Comparison of ENCODE assay signal across 11 mouse cellular contexts in genomic region chr15:6883816-6884215, GRCm38 (mm10). TPM values are rescaled to one million over a fixed set of nuclear protein-coding genes. Genes with fewer than 3 reads are reported as not detected.
A peak's percentile ranks its signal among the peaks of the same experiment; 100 is the strongest.
DNase-seq lines count a peak whose midpoint lies in the region; ATAC-seq and TF ChIP-seq lines count a peak whose summit lies in the region.
"Had no signal": no experiment of that assay in that cellular context is flagged by ENCODE, and none has a peak within 500 bp of the region (broad histone marks: within the 10 kb centered on the region; RNA-seq: fewer than 3 reads in every experiment).

No protein-coding gene starts in this region.

- WGBS in hindbrain, embryonic 14.5 days: 60% methylated on average over 5 of the region's 5 CpGs
- WGBS in hindbrain, embryonic 12.5 days: 54% methylated on average over 5 of the region's 5 CpGs
- 44% methylated on average over 5 of the region's 5 CpGs for WGBS in embryonic facial prominence, embryonic 11.5 days

- no peaks in the 10 kb centered on the region for H3K4me1 ChIP-seq in hindbrain, embryonic 14.5 days (replicated peaks; ENCODE audit: control insufficient read depth, insufficient read depth, low read length)
- H3K4me1 ChIP-seq in hindbrain, embryonic 12.5 days: no peaks in the 10 kb centered on the region
- H3K4me1 ChIP-seq in CH12.LX (ENCODE audit: control insufficient read depth in 1 of 2, insufficient read depth in 2 of 2): peaks cover 0 to 5% of the 10 kb centered on the region in 2 experiments; a peak in 2 of 4 replicates
- no peaks in the 10 kb centered on the region for H3K4me1 ChIP-seq in embryonic facial prominence, embryonic 11.5 days (ENCODE audit: control insufficient read depth, insufficient read depth, low read length)
- H3K4me1 ChIP-seq: embryonic facial prominence, embryonic 12.5 days; limb, embryonic 15.5 days had no signal

- H3K9me3 ChIP-seq in hindbrain, embryonic 14.5 days (ENCODE audit: control insufficient read depth, low read length): no peaks in the 10 kb centered on the region
- H3K9me3 ChIP-seq in hindbrain, embryonic 12.5 days (replicated peaks): no peaks in the 10 kb centered on the region
- H3K9me3 ChIP-seq in CH12.LX (replicated peaks; ENCODE audit: low read length): no peaks in the 10 kb centered on the region
- no peaks in the 10 kb centered on the region for H3K9me3 ChIP-seq in embryonic facial prominence, embryonic 11.5 days (replicated peaks; ENCODE audit: control insufficient read depth, low read length)
- H3K9me3 ChIP-seq: embryonic facial prominence, embryonic 12.5 days; limb, embryonic 15.5 days; stomach, embryonic 15.5 days had no signal

- H3K4me2 ChIP-seq in hindbrain, embryonic 14.5 days (replicated peaks): no peak overlapping the region
- H3K4me2 ChIP-seq in hindbrain, embryonic 12.5 days (replicated peaks): no peak overlapping the region
- H3K4me2 ChIP-seq in CH12.LX (ENCODE audit: insufficient read depth, low read depth, poor library complexity, severe bottlenecking): no peak overlapping the region
- no peak overlapping the region for H3K4me2 ChIP-seq in embryonic facial prominence, embryonic 11.5 days (ENCODE audit: low read depth, low read length)
- H3K4me2 ChIP-seq: embryonic facial prominence, embryonic 12.5 days; limb, embryonic 15.5 days; stomach, embryonic 15.5 days had no signal

- no peaks in the 10 kb centered on the region for H3K36me3 ChIP-seq in hindbrain, embryonic 14.5 days (replicated peaks; ENCODE audit: control insufficient read depth, insufficient read depth)
- no peaks in the 10 kb centered on the region for H3K36me3 ChIP-seq in hindbrain, embryonic 12.5 days
- no peaks in the 10 kb centered on the region for H3K36me3 ChIP-seq in CH12.LX (replicated peaks in 1 of 2; ENCODE audit: control insufficient read depth in 1 of 2, insufficient read depth in 1 of 2, low read length in 1 of 2)
- no peaks in the 10 kb centered on the region for H3K36me3 ChIP-seq in embryonic facial prominence, embryonic 11.5 days (replicated peaks; ENCODE audit: control insufficient read depth, insufficient read depth, low read depth, low read length)
- H3K36me3 ChIP-seq: embryonic facial prominence, embryonic 12.5 days; limb, embryonic 15.5 days; stomach, embryonic 15.5 days had no signal

- H3K27me3 ChIP-seq in hindbrain, embryonic 14.5 days (ENCODE audit: control insufficient read depth, insufficient read depth, low read length): no peaks in the 10 kb centered on the region
- H3K27me3 ChIP-seq in hindbrain, embryonic 12.5 days: no peaks in the 10 kb centered on the region
- H3K27me3 ChIP-seq in CH12.LX (replicated peaks): peaks cover 5% of the 10 kb centered on the region
- no peaks in the 10 kb centered on the region for H3K27me3 ChIP-seq in embryonic facial prominence, embryonic 11.5 days (ENCODE audit: control insufficient read depth, insufficient read depth, low read length)
- H3K27me3 ChIP-seq: embryonic facial prominence, embryonic 12.5 days; limb, embryonic 15.5 days; stomach, embryonic 15.5 days had no signal

- H3K27ac ChIP-seq in hindbrain, embryonic 14.5 days: no peak overlapping the region
- no peak overlapping the region for H3K27ac ChIP-seq in hindbrain, embryonic 12.5 days
- no peak overlapping the region for H3K27ac ChIP-seq in CH12.LX (ENCODE audit: insufficient read depth, low read depth)
- no peak overlapping the region for H3K27ac ChIP-seq in embryonic facial prominence, embryonic 11.5 days (replicated peaks; ENCODE audit: low read depth, low read length)
- H3K27ac ChIP-seq: embryonic facial prominence, embryonic 12.5 days; limb, embryonic 15.5 days; stomach, embryonic 15.5 days had no signal

- no peak overlapping the region for H3K4me3 ChIP-seq in hindbrain, embryonic 14.5 days (replicated peaks; ENCODE audit: low read length)
- H3K4me3 ChIP-seq in hindbrain, embryonic 12.5 days: no peak overlapping the region
- no peak overlapping the region for H3K4me3 ChIP-seq in CH12.LX (replicated peaks in 1 of 3; ENCODE audit: low read depth in 2 of 3, low read length in 2 of 3, poor library complexity in 1 of 3)
- H3K4me3 ChIP-seq in embryonic facial prominence, embryonic 11.5 days (ENCODE audit: low read depth, low read length): no peak overlapping the region
- H3K4me3 ChIP-seq: embryonic facial prominence, embryonic 12.5 days; limb, embryonic 15.5 days; stomach, embryonic 15.5 days had no signal

- TF ChIP-seq RAD21 in CH12.LX (IDR thresholded peaks at IDR 0.05; ENCODE audit: low read depth, low read length): peak; percentile 56

- in situ Hi-C loops in CH12.LX (cut with MboI; ENCODE audit: low pct_ligation_motif_present, low pct_unique_long_range_greater_than_20kb, low sequenced_read_pairs): no loop called here

- ATAC-seq in hindbrain, embryonic 14.5 days (ENCODE audit: low FRiP score): no peak
- ATAC-seq in hindbrain, embryonic 12.5 days (ENCODE audit: low FRiP score): no peak
- no peak for ATAC-seq in embryonic facial prominence, embryonic 11.5 days (replicated peaks; ENCODE audit: insufficient number of reproducible peaks, low FRiP score, low TSS enrichment, low read depth)
- ATAC-seq in megakaryocyte-erythroid progenitor cell, adult 5-6 weeks (replicated peaks; ENCODE audit: low FRiP score, low TSS enrichment, poor library complexity, severe bottlenecking): peak; percentile 57

- TF ChIP-seq EP300 in CH12.LX (IDR thresholded peaks at IDR 0.05; ENCODE audit: low read length): no peak

- dilution Hi-C loops in CH12.LX (cut with MboI; ENCODE audit: extremely low pct_ligation_motif_present, extremely low pct_unique_long_range_greater_than_20kb, low sequenced_read_pairs): no loop called here

- TF ChIP-seq POLR2A in CH12.LX (IDR thresholded peaks at IDR 0.05; ENCODE audit: low read depth, low read length): no peak

- DNase-seq in hindbrain, embryonic 14.5 days (ENCODE audit: low spot score): peak; percentile 53
- DNase-seq in CH12.LX (ENCODE audit: extremely low read depth): peak; percentile 50
- DNase-seq in adrenal gland, postnatal 36 days: peak; percentile 71 to 82
- peak; percentile 73 for DNase-seq in embryonic facial prominence, embryonic 11.5 days (ENCODE audit: low spot score)
- peak; percentile 41 for DNase-seq in layer of hippocampus, adult 9-11 months
- no peak for DNase-seq in Muller cell, postnatal 12 days (ENCODE audit: inconsistent ontology term)

- peak; percentile 49 to 76; a peak in 3 of 4 replicates for TF ChIP-seq CTCF in CH12.LX (conservative IDR thresholded peaks at IDR 0.05 in 1 of 2, IDR thresholded peaks at IDR 0.05 in 1 of 2; ENCODE audit: low read depth in 2 of 2, low read length in 2 of 2)

- no peaks in the 10 kb centered on the region for H3K79me2 ChIP-seq in CH12.LX (replicated peaks; ENCODE audit: control insufficient read depth, extremely low read depth, insufficient read depth, poor library complexity, severe bottlenecking)

- H3K9ac ChIP-seq in hindbrain, embryonic 14.5 days: no peak overlapping the region
- H3K9ac ChIP-seq in hindbrain, embryonic 12.5 days: no peak overlapping the region
- H3K9ac ChIP-seq in CH12.LX (ENCODE audit: insufficient read depth, low read depth): no peak overlapping the region
- no peak overlapping the region for H3K9ac ChIP-seq in embryonic facial prominence, embryonic 11.5 days (replicated peaks; ENCODE audit: low read length)
- H3K9ac ChIP-seq: embryonic facial prominence, embryonic 12.5 days; limb, embryonic 15.5 days; stomach, embryonic 15.5 days had no signal

TF ChIP-seq in CH12.LX, 34 proteins besides CTCF, POLR2A, EP300 and RAD21:
- no peak for TF ChIP-seq ZNF384 (IDR thresholded peaks at IDR 0.05; ENCODE audit: low read depth, low read length)
- no peak for TF ChIP-seq JUN (IDR thresholded peaks at IDR 0.05; ENCODE audit: insufficient read depth, low read depth, low read length)
- no peak for TF ChIP-seq TCF12 (IDR thresholded peaks at IDR 0.05; ENCODE audit: low read depth, low read length)
- TF ChIP-seq SMC3 (IDR thresholded peaks at IDR 0.05; ENCODE audit: low read depth, low read length): peak; percentile 36; the same call in 1 of the 2 replicates
- no peak for TF ChIP-seq USF1 (IDR thresholded peaks at IDR 0.05; ENCODE audit: low read depth, low read length)
- TF ChIP-seq BHLHE40 (IDR thresholded peaks at IDR 0.05; ENCODE audit: low read depth, low read length): no peak

RNA-seq across cellular contexts. Expression of gene Osmr, which starts 9.0 kb away (rescaled TPM):
- polyA plus RNA-seq in hindbrain, embryonic 14.5 days (2014; fragmentation: Nextera tagmentation; extraction: Ambion mirVana): 2.6 and 3.4 TPM in 2 replicates
- 1.0 and 1.4 TPM in 2 replicates for polyA plus RNA-seq in hindbrain, embryonic 12.5 days (2016; fragmentation: Nextera tagmentation; extraction: Ambion mirVana)
- total RNA-seq in CH12.LX (2012; rRNA removed) (not detected in 2 replicates), CH12.LX (2014; rRNA removed) (not detected in 2 replicates)
- polyA plus RNA-seq in CH12.LX (2012; ENCODE audit: insufficient read length, low read depth): not detected in 2 replicates
- total RNA-seq in adrenal gland, postnatal 36 days (2021): 10 to 100 TPM in 1 of 2 experiments, 1 to 10 TPM in 1; 5.5 to 14.0 TPM
- 0.22 and 0.42 TPM in 2 replicates for polyA plus RNA-seq in embryonic facial prominence, embryonic 11.5 days (2014; fragmentation: Nextera tagmentation; extraction: Ambion mirVana)
- total RNA-seq in megakaryocyte-erythroid progenitor cell, adult 5-6 weeks (2014; fragmentation: Nextera tagmentation): not detected in 2 replicates
- not detected in 2 replicates for total RNA-seq in megakaryocyte-erythroid progenitor cell, adult 5-6 weeks (2017)
